Mouse (Mus musculus) CH12.LX (cell line): Measurements from ENCODE around the gene B4gat1. TPM values are rescaled to one million over a fixed set of nuclear protein-coding genes. Genes with fewer than 3 reads are reported as not detected.

Experiments
- DNase-seq: peaks from one replicate; pipeline ENCODE4 v3.0.0-alpha.2; 2013; ENCODE audit errors: extremely low read depth
- H3K27ac ChIP-seq: 2 replicates; pipeline ENCODE4 v1.5.1; 2012; ENCODE audit warnings: low read depth, mild to moderate bottlenecking, control low read depth, moderate library complexity; ENCODE audit not compliant: insufficient read depth
- H3K27me3 ChIP-seq: replicated peaks from 2 replicates; pipeline ENCODE3; 2012; ENCODE audit warnings: inconsistent platforms
- H3K36me3 ChIP-seq, 2 experiments: replicated peaks in 1 of 2; 2 replicates each; pipeline versions ENCODE3 to v1.6.1; 2012; ENCODE audit warnings: inconsistent platforms in 1 of 2, low read length in 1 of 2, mild to moderate bottlenecking in 1 of 2, mixed read lengths in 1 of 2, moderate library complexity in 1 of 2; ENCODE audit not compliant: control insufficient read depth in 1 of 2, insufficient read depth in 1 of 2
- H3K4me1 ChIP-seq, 2 experiments: 2 replicates each; pipeline ENCODE4 v1.6.1; 2012; ENCODE audit warnings: inconsistent platforms in 1 of 2, moderate library complexity in 1 of 2; ENCODE audit not compliant: insufficient read depth in 2 of 2, control insufficient read depth in 1 of 2
- H3K4me2 ChIP-seq: 2 replicates; pipeline ENCODE4 v1.6.1; 2012; ENCODE audit warnings: low read depth, mild to moderate bottlenecking, control low read depth; ENCODE audit not compliant: poor library complexity, insufficient read depth, severe bottlenecking
- H3K4me3 ChIP-seq, 3 experiments: fragments of 150-350 bp in 1 of 3; sonication (generic) in 1 of 3; replicated peaks in 1 of 3; 2 replicates each; pipeline versions ENCODE3 to v1.5.1; 2011 to 2012; ENCODE audit warnings: low read depth in 2 of 3, low read length in 2 of 3, mild to moderate bottlenecking in 2 of 3, moderate library complexity in 2 of 3, control low read depth in 1 of 3, improper control_type of control experiment in 1 of 3, inconsistent platforms in 1 of 3, mixed read lengths in 1 of 3; ENCODE audit not compliant: poor library complexity in 1 of 3
- H3K79me2 ChIP-seq: replicated peaks from 2 replicates; pipeline ENCODE4 v1.6.1; 2012; ENCODE audit warnings: mild to moderate bottlenecking, moderate library complexity; ENCODE audit not compliant: control insufficient read depth, poor library complexity, insufficient read depth, severe bottlenecking; ENCODE audit errors: extremely low read depth
- H3K9ac ChIP-seq: 2 replicates; pipeline ENCODE4 v1.6.1; 2012; ENCODE audit warnings: low read depth, mild to moderate bottlenecking, control low read depth, moderate library complexity; ENCODE audit not compliant: insufficient read depth
- H3K9me3 ChIP-seq: replicated peaks from 2 replicates; pipeline ENCODE3; 2012; ENCODE audit warnings: low read length, inconsistent platforms, mixed read lengths
- CHD1 ChIP-seq: IDR thresholded peaks from 2 replicates; pipeline ENCODE4 v1.6.1; 2012; ENCODE audit warnings: low read depth, low read length, improper control_type of control experiment, inconsistent platforms
- E2F4 ChIP-seq: IDR thresholded peaks from 2 replicates; pipeline ENCODE4 v1.6.1; 2011; ENCODE audit warnings: low read depth, low read length, improper control_type of control experiment; ENCODE audit not compliant: insufficient replicate concordance
- EP300 ChIP-seq: IDR thresholded peaks from 2 replicates; pipeline ENCODE4 v1.6.1; 2011; ENCODE audit warnings: low read length, improper control_type of control experiment
- ETS1 ChIP-seq: conservative IDR thresholded peaks from 2 replicates; pipeline ENCODE4 v1.6.1; 2012; ENCODE audit warnings: low read depth, mild to moderate bottlenecking, inconsistent platforms, low read length, improper control_type of control experiment, moderate library complexity
- GABPA ChIP-seq: IDR thresholded peaks from 2 replicates; pipeline ENCODE4 v1.6.1; 2012; ENCODE audit warnings: low read depth, low read length, improper control_type of control experiment, inconsistent platforms; ENCODE audit not compliant: insufficient replicate concordance
- HCFC1 ChIP-seq: IDR thresholded peaks from 2 replicates; pipeline ENCODE4 v1.6.1; 2012; ENCODE audit warnings: low read depth, mild to moderate bottlenecking, inconsistent platforms, low read length, improper control_type of control experiment
- IRF4 ChIP-seq: IDR thresholded peaks from 2 replicates; pipeline ENCODE4 v1.6.1; 2014; ENCODE audit warnings: low read depth, mild to moderate bottlenecking, inconsistent platforms, low read length, improper control_type of control experiment
- JUND ChIP-seq: conservative IDR thresholded peaks from 2 replicates; pipeline ENCODE4 v1.6.1; 2011; ENCODE audit warnings: low read depth, low read length, improper control_type of control experiment
- MAX ChIP-seq: IDR thresholded peaks from 2 replicates; pipeline ENCODE4 v1.6.1; 2011; ENCODE audit warnings: low read length, improper control_type of control experiment
- MXI1 ChIP-seq: IDR thresholded peaks from 2 replicates; pipeline ENCODE4 v1.6.1; 2011; ENCODE audit warnings: mild to moderate bottlenecking, low read depth, low read length, improper control_type of control experiment
- MYC ChIP-seq: IDR thresholded peaks from 2 replicates; pipeline ENCODE4 v1.6.1; 2011; ENCODE audit warnings: low read depth, mild to moderate bottlenecking, improper control_type of control experiment, low read length
- NRF1 ChIP-seq: IDR thresholded peaks from 2 replicates; pipeline ENCODE4 v1.6.1; 2014; ENCODE audit warnings: low read depth, mild to moderate bottlenecking, inconsistent platforms, low read length, improper control_type of control experiment, moderate library complexity
- POLR2A ChIP-seq: IDR thresholded peaks from 2 replicates; pipeline ENCODE4 v1.6.1; 2011; ENCODE audit warnings: low read depth, mild to moderate bottlenecking, improper control_type of control experiment, low read length
- POLR2AphosphoS2 ChIP-seq: IDR thresholded peaks from 2 replicates; pipeline ENCODE4 v1.6.1; 2011; ENCODE audit warnings: low read depth, low read length, improper control_type of control experiment
- RAD21 ChIP-seq: IDR thresholded peaks from 2 replicates; pipeline ENCODE4 v1.6.1; 2011; ENCODE audit warnings: low read depth, mild to moderate bottlenecking, low read length, improper control_type of control experiment, moderate library complexity
- SIN3A ChIP-seq: IDR thresholded peaks from 2 replicates; pipeline ENCODE4 v1.6.1; 2012; ENCODE audit warnings: low read length, improper control_type of control experiment, inconsistent platforms
- SMC3 ChIP-seq: IDR thresholded peaks from 2 replicates; pipeline ENCODE4 v1.6.1; 2011; ENCODE audit warnings: low read depth, low read length, improper control_type of control experiment
- TCF12 ChIP-seq: IDR thresholded peaks from 2 replicates; pipeline ENCODE4 v1.6.1; 2014; ENCODE audit warnings: low read depth, mild to moderate bottlenecking, inconsistent platforms, low read length, improper control_type of control experiment
- UBTF ChIP-seq: IDR thresholded peaks from 2 replicates; pipeline ENCODE4 v1.6.1; 2012; ENCODE audit warnings: low read depth, mild to moderate bottlenecking, inconsistent platforms, low read length, improper control_type of control experiment, moderate library complexity
- USF2 ChIP-seq: conservative IDR thresholded peaks from 2 replicates; pipeline ENCODE4 v1.6.1; 2011; ENCODE audit warnings: low read depth, low read length, improper control_type of control experiment
- ZKSCAN1 ChIP-seq: IDR thresholded peaks from 2 replicates; pipeline ENCODE4 v1.6.1; 2012; ENCODE audit warnings: low read depth, inconsistent platforms, low read length, improper control_type of control experiment, borderline replicate concordance
- ZMIZ1 ChIP-seq: IDR thresholded peaks from 2 replicates; pipeline ENCODE4 v1.6.1; 2012; ENCODE audit warnings: low read depth, mild to moderate bottlenecking, inconsistent platforms, low read length, improper control_type of control experiment
- dilution Hi-C: fragments of 300-500 bp; cut with MboI; formaldehyde crosslinking; loops from 2 replicates; pipeline ENCODE4 v1.14.3; 2020; ENCODE audit warnings: low sequenced_read_pairs; ENCODE audit not compliant: extremely low pct_unique_long_range_greater_than_20kb, extremely low pct_ligation_motif_present
- in situ Hi-C: fragments of 300-500 bp; cut with MboI; formaldehyde crosslinking; loops from 3 replicates; pipeline ENCODE4 v1.14.3; 2019; ENCODE audit warnings: low sequenced_read_pairs, low pct_ligation_motif_present, low pct_unique_long_range_greater_than_20kb, mixed read lengths
- polyA plus RNA-seq: library from polyadenylated mRNA; unstranded; fragments of >175 nt; gene quantifications from 2 replicates; pipeline ENCODE4 v1.2.1, GENCODE M21; 2012; ENCODE audit warnings: low read depth; ENCODE audit not compliant: insufficient read length
- total RNA-seq, 2 experiments: library from RNA; depleted of rRNA; stranded (reverse); fragments of 300-350 nt in 1 of 2; fragments of >200 nt in 1 of 2; gene quantifications; 2 replicates each; pipeline ENCODE4 v1.2.3; 2012 to 2014

The B4gat1 gene
- total and polyA plus RNA-seq, 3 experiments: 5.2 to 12.1 (median 6.9) TPM

GRCm38 (mm10) chr19:5057876-5058775 lies 19.5 kb downstream of the B4gat1 start:
- Histone ChIP-seq H3K27ac (no peak overlapping the region), H3K36me3 (peaks cover 0 to 19% of the 10 kb centered on the region in 2 experiments), H3K27me3 (peaks cover 21% of the 10 kb centered on the region), H3K4me1 (peaks cover 11 to 14% of the 10 kb centered on the region in 2 experiments), H3K4me3 (no peak overlapping the region), H3K9me3 (no peaks in the 10 kb centered on the region), H3K4me2 (no peak overlapping the region), H3K9ac (no peak overlapping the region), H3K79me2 (no peaks in the 10 kb centered on the region)
- no peak for DNase-seq
- TF ChIP-seq IRF4 (no peak), SMC3 (no peak), USF2 (no peak), JUND (no peak), HCFC1 (no peak)
- dilution Hi-C loops: no loop called here
- in situ Hi-C loops: no loop called here

GRCm38 (mm10) chr19:5058801-5059771 lies 20.5 kb downstream of the B4gat1 start:
- no peak overlapping the region for H3K9ac ChIP-seq

More at GRCm38 (mm10) chr19:5058801-5059771, 20.5 kb downstream of the B4gat1 start:
- Histone ChIP-seq H3K27me3 (peaks cover 24% of the 10 kb centered on the region), H3K27ac (no peak overlapping the region), H3K36me3 (peaks cover 0 to 12% of the 10 kb centered on the region in 2 experiments), H3K9me3 (no peaks in the 10 kb centered on the region), H3K4me2 (no peak overlapping the region), H3K4me3 (no peak overlapping the region), H3K4me1 (peaks cover 6 to 12% of the 10 kb centered on the region in 2 experiments), H3K79me2 (no peaks in the 10 kb centered on the region)
- TF ChIP-seq ZKSCAN1: no peak
- TF ChIP-seq POLR2AphosphoS2: no peak
- no peak for TF ChIP-seq ZMIZ1
- no peak for TF ChIP-seq ETS1
- TF ChIP-seq MXI1: no peak
- no peak for TF ChIP-seq GABPA
- no peak for TF ChIP-seq TCF12
- no peak for TF ChIP-seq JUND
- TF ChIP-seq MAX: no peak
- no peak for TF ChIP-seq RAD21
- no peak for TF ChIP-seq E2F4
- no peak for TF ChIP-seq MYC
- no peak for TF ChIP-seq UBTF
- TF ChIP-seq POLR2A: no peak
- no peak for TF ChIP-seq USF2
- TF ChIP-seq NRF1: no peak
- no peak for TF ChIP-seq CHD1
- TF ChIP-seq SIN3A: no peak
- TF ChIP-seq EP300: no peak
- in situ Hi-C loops (no loop called here), dilution Hi-C loops (no loop called here)
- no peak for DNase-seq
